Mouse (Mus musculus) heart, postnatal 36 days (tissue): ENCODE measurements around the gene Dse. TPM values are rescaled to one million over a fixed set of nuclear protein-coding genes. Genes with fewer than 3 reads are reported as not detected.
"Not testable (repeated sequence)": the region's sequence is repeated elsewhere in the genome, so short reads cannot be mapped to it uniquely, and the experiment has no call there.

Experiments used
- DNase-seq, 2 experiments: peaks; one replicate each; pipeline ENCODE4 v3.0.0; 2021 to 2022
- intact Hi-C: fragments of 180-260 bp; cut with DNase I; formaldehyde crosslinking; loops from one replicate; pipeline ENCODE4 v1.15.1; 2025
- total RNA-seq, 2 experiments: library from RNA; stranded (reverse); gene quantifications; 2 replicates each; pipeline ENCODE4 v1.2.3; 2021

Dse gene
- total RNA-seq: 1 to 10 TPM; 5.8 to 6.4 TPM

GRCm38 (mm10) chr10:34207503-34207850, at the start of gene Dse:
Gene Dse, minus strand, starts transcription at chr10:34207715.
- intact Hi-C loops: loop anchor here (2.0 to 5.0 kb wide), 3 partner anchors 23 to 80 kb away; partner anchors contain the start of genes Calhm6 and Tspyl1
- DNase-seq: no peak

- DNase-seq, intact Hi-C loops: not testable (repeated sequence)
Observed at GRCm38 (mm10) chr10:34252833-34253232, 45.3 kb upstream of the Dse start.

- DNase-seq: no peak
- intact Hi-C loops: no loop called here
Observed at GRCm38 (mm10) chr10:34249594-34249993, 42.1 kb upstream of the Dse start.

- no peak for DNase-seq
- intact Hi-C loops: no loop called here
Observed at GRCm38 (mm10) chr10:34247757-34248156, 40.2 kb upstream of the Dse start.

GRCm38 (mm10) chr10:34246106-34246505, 38.6 kb upstream of the Dse start:
- no peak for DNase-seq

GRCm38 (mm10) chr10:34244745-34245144, 37.2 kb upstream of the Dse start:
- intact Hi-C loops: no loop called here
- no peak for DNase-seq

More at GRCm38 (mm10) chr10:34246106-34246505, 38.6 kb upstream of the Dse start:
- intact Hi-C loops: no loop called here

GRCm38 (mm10) chr10:34238536-34238935, 31.0 kb upstream of the Dse start:
- intact Hi-C loops: no loop called here
- DNase-seq: no peak

GRCm38 (mm10) chr10:34236569-34236968, 29.1 kb upstream of the Dse start:
- intact Hi-C loops: no loop called here
- DNase-seq: no peak

- no peak for DNase-seq
- intact Hi-C loops: no loop called here
Observed at GRCm38 (mm10) chr10:34235384-34235783, 27.9 kb upstream of the Dse start.

- no peak for DNase-seq
- intact Hi-C loops: loop anchor here (5.0 kb wide), 1 partner anchor 197 kb away; the partner anchor contains the start of gene Trappc3l
Observed at GRCm38 (mm10) chr10:34233931-34234745, 26.6 kb upstream of the Dse start.

- DNase-seq: no peak
- intact Hi-C loops: loop anchor here (5.0 kb wide), 1 partner anchor 196 kb away; the partner anchor contains the start of gene Trappc3l
Observed at GRCm38 (mm10) chr10:34233418-34233817, 25.9 kb upstream of the Dse start.

GRCm38 (mm10) chr10:34230121-34230675, 22.7 kb upstream of the Dse start:
- intact Hi-C loops: loop anchor here (5.0 kb wide), 1 partner anchor 193 kb away; the partner anchor contains the start of gene Trappc3l
- no peak for DNase-seq

GRCm38 (mm10) chr10:34229491-34229890, 22.0 kb upstream of the Dse start:
- no peak for DNase-seq
- intact Hi-C loops: no loop called here

- no peak for DNase-seq
- intact Hi-C loops: no loop called here
Observed at GRCm38 (mm10) chr10:34223660-34224059, 16.1 kb upstream of the Dse start.

- no peak for DNase-seq
Observed at GRCm38 (mm10) chr10:34221909-34222620, 14.6 kb upstream of the Dse start.

GRCm38 (mm10) chr10:34218191-34218590, 10.7 kb upstream of the Dse start:
- DNase-seq: no peak
- intact Hi-C loops: no loop called here

More at GRCm38 (mm10) chr10:34221909-34222620, 14.6 kb upstream of the Dse start:
- intact Hi-C loops: no loop called here

- intact Hi-C loops: no loop called here
- no peak for DNase-seq
Observed at GRCm38 (mm10) chr10:34215667-34216066, 8.2 kb upstream of the Dse start.

- DNase-seq: no peak
- intact Hi-C loops: loop anchor here (5.0 kb wide), 1 partner anchor 83 kb away; the partner anchor contains the start of gene Calhm6
Observed at GRCm38 (mm10) chr10:34209951-34210350, 2.4 kb upstream of the Dse start.

GRCm38 (mm10) chr10:34208031-34208430, 516 bp upstream of the Dse start:
- DNase-seq: no peak
- intact Hi-C loops: loop anchor here (5.0 kb wide), 1 partner anchor 81 kb away; the partner anchor contains the start of gene Calhm6

GRCm38 (mm10) chr10:34206783-34207502, 572 bp downstream of the Dse start:
- intact Hi-C loops: loop anchor here (2.0 to 5.0 kb wide), 3 partner anchors 22 to 80 kb away; partner anchors contain the start of genes Calhm6 and Tspyl1
- peak; percentile 72 to 82 for DNase-seq
